Mouse (Mus musculus): ENCODE results near the gene Vps13a. TPM values are rescaled to one million over a fixed set of nuclear protein-coding genes. Genes with fewer than 3 reads are reported as not detected.

Gene Vps13a
- polyA plus RNA-seq, 2 experiments: 7.8 to 9.6 TPM

DNA sequence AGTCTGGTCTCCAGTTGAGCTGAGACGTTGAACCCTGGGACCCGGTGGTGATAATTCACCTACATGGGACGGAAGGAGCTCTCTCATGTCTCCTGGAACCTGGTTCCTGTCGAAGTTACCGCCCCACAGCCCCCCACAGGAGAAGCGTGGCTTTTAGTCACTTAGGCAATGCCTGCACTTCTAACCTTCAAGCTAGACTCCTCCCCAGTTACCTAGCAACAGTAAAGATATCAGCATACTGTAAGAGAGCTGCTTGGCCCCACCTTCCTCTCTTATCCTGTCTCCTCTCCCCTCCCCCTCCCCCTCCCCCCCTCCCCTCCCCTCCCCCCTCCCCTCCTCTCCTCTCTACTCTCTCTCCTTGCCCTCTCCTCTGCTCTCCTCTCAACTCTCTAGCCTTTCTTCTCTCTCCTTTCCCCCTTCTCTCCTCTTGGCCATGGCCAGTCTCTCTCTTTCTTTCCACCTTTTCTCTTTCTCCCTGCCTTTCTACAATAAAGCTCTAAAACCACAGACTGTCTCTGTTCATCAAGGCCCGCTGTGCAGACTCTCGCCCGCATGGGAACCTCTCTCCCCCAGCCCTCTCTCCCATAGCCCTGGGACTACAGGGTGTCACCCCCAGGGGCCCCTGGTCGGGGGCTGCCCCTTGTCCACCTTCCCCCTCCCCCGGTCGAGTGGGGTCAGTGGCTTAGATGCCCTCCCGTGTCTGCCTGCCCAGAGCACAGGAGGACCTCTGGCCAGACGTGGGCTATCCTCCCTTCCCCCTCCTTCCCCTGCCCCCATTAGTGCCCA is 154.9 kb downstream of the Vps13a start:
- no peak for DNase-seq (ENCODE audit: low spot score)
- H3K27me3 ChIP-seq (ENCODE audit: control insufficient read depth, insufficient read depth, low read length): no peaks in the 10 kb centered on the region
- no peak overlapping the region for H3K4me3 ChIP-seq (replicated peaks; ENCODE audit: low read length)
- no peak for ATAC-seq (ENCODE audit: low FRiP score, low read depth)
- 25% methylated on average over 14 of the region's 14 CpGs for WGBS
- no peak overlapping the region for H3K9ac ChIP-seq (ENCODE audit: low read depth, low read length, severe bottlenecking)
- H3K9me3 ChIP-seq (ENCODE audit: control insufficient read depth, low read length): no peaks in the 10 kb centered on the region
- H3K36me3 ChIP-seq (ENCODE audit: control insufficient read depth, insufficient read depth, low read length): no peaks in the 10 kb centered on the region
- H3K4me1 ChIP-seq (ENCODE audit: control insufficient read depth, insufficient read depth, low read length): no peaks in the 10 kb centered on the region
- H3K27ac ChIP-seq (replicated peaks; ENCODE audit: low read depth, low read length): no peak overlapping the region
- no peak for TF ChIP-seq POLR2A (IDR thresholded peaks at IDR 0.05; ENCODE audit: borderline replicate concordance, extremely low read depth, insufficient read depth, insufficient read length)
- H3K4me2 ChIP-seq (replicated peaks; ENCODE audit: low read depth, low read length, severe bottlenecking): no peak overlapping the region

DNA sequence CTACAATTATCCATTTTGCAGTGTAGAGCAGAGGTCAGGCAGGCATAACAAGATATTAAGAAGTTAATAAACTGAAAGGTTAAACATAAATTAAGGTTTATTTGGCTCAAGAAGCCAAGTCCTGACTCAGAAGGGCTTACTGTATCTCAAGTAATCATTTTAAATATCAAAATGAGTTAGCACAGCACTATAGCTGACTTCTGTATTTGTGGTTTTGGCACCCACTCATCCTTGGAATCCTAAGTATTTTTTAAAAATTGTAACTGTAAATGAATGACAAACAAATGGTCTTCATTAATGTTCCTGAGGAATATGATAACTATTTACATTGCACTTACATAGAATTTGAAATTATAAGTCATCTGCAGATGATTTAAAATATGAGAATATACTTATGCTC is 155.7 kb downstream of the Vps13a start:
- no peak for TF ChIP-seq POLR2A (IDR thresholded peaks at IDR 0.05; ENCODE audit: borderline replicate concordance, extremely low read depth, insufficient read depth, insufficient read length)
- Histone ChIP-seq H3K4me1 (ENCODE audit: control insufficient read depth, insufficient read depth, low read length) (no peaks in the 10 kb centered on the region), H3K4me3 (replicated peaks; ENCODE audit: low read length) (no peak overlapping the region), H3K27me3 (ENCODE audit: control insufficient read depth, insufficient read depth, low read length) (no peaks in the 10 kb centered on the region), H3K36me3 (ENCODE audit: control insufficient read depth, insufficient read depth, low read length) (no peaks in the 10 kb centered on the region), H3K9me3 (ENCODE audit: control insufficient read depth, low read length) (no peaks in the 10 kb centered on the region), H3K9ac (ENCODE audit: low read depth, low read length, severe bottlenecking) (no peak overlapping the region), H3K27ac (replicated peaks; ENCODE audit: low read depth, low read length) (no peak overlapping the region), H3K4me2 (replicated peaks; ENCODE audit: low read depth, low read length, severe bottlenecking) (no peak overlapping the region)
- no peak for ATAC-seq (ENCODE audit: low FRiP score, low read depth)
- no peak for DNase-seq (ENCODE audit: low spot score)

- no peak for ATAC-seq (ENCODE audit: low FRiP score, low read depth)
- TF ChIP-seq POLR2A (IDR thresholded peaks at IDR 0.05; ENCODE audit: borderline replicate concordance, extremely low read depth, insufficient read depth, insufficient read length): no peak
- Histone ChIP-seq H3K27me3 (ENCODE audit: control insufficient read depth, insufficient read depth, low read length) (no peaks in the 10 kb centered on the region), H3K4me1 (ENCODE audit: control insufficient read depth, insufficient read depth, low read length) (no peaks in the 10 kb centered on the region), H3K9me3 (ENCODE audit: control insufficient read depth, low read length) (no peaks in the 10 kb centered on the region), H3K4me3 (replicated peaks; ENCODE audit: low read length) (no peak overlapping the region), H3K36me3 (ENCODE audit: control insufficient read depth, insufficient read depth, low read length) (no peaks in the 10 kb centered on the region), H3K27ac (replicated peaks; ENCODE audit: low read depth, low read length) (no peak overlapping the region), H3K4me2 (replicated peaks; ENCODE audit: low read depth, low read length, severe bottlenecking) (no peak overlapping the region), H3K9ac (ENCODE audit: low read depth, low read length, severe bottlenecking) (no peak overlapping the region)
- no peak for DNase-seq (ENCODE audit: low spot score)
- 84% methylated on average over 4 of the region's 4 CpGs for WGBS
These were observed 157.6 kb downstream of the Vps13a start for GRCm38 (mm10) chr19:16623154-16623553.

GRCm38 (mm10) chr19:16607634-16608033 is 173.1 kb downstream of the Vps13a start:
- Histone ChIP-seq H3K9me3 (ENCODE audit: control insufficient read depth, low read length) (no peaks in the 10 kb centered on the region), H3K4me3 (replicated peaks; ENCODE audit: low read length) (no peak overlapping the region), H3K36me3 (ENCODE audit: control insufficient read depth, insufficient read depth, low read length) (no peaks in the 10 kb centered on the region), H3K9ac (ENCODE audit: low read depth, low read length, severe bottlenecking) (no peak overlapping the region), H3K4me2 (replicated peaks; ENCODE audit: low read depth, low read length, severe bottlenecking) (no peak overlapping the region), H3K27ac (replicated peaks; ENCODE audit: low read depth, low read length) (no peak overlapping the region), H3K4me1 (ENCODE audit: control insufficient read depth, insufficient read depth, low read length) (no peaks in the 10 kb centered on the region), H3K27me3 (ENCODE audit: control insufficient read depth, insufficient read depth, low read length) (no peaks in the 10 kb centered on the region)
- ATAC-seq (ENCODE audit: low FRiP score, low read depth) (no peak), DNase-seq (ENCODE audit: low spot score) (no peak)
- WGBS: 83% methylated on average over 6 of the region's 6 CpGs
- no peak for TF ChIP-seq POLR2A (IDR thresholded peaks at IDR 0.05; ENCODE audit: borderline replicate concordance, extremely low read depth, insufficient read depth, insufficient read length)

DNA sequence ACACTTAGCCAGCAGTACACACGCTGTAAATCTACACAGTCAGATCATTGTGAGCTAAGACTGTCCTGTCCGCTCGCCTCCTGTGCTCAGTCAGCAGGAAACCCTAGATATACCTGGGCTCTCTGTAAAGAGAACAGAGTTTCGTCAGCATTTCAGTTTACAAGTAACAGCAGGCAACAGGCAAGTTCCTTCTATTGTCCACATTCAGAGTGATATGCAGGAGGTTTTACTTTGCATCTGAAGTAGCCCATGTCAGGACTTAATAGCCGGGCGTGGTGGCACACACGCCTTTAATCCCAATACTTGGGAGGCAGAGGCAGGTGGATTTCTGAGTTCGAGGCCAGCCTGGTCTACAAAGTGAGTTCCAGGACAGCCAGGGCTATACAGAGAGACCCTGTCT is 178.7 kb downstream of the Vps13a start:
- Histone ChIP-seq H3K36me3 (ENCODE audit: control insufficient read depth, insufficient read depth, low read length) (no peaks in the 10 kb centered on the region), H3K27me3 (ENCODE audit: control insufficient read depth, insufficient read depth, low read length) (no peaks in the 10 kb centered on the region), H3K27ac (replicated peaks; ENCODE audit: low read depth, low read length) (no peak overlapping the region), H3K9ac (ENCODE audit: low read depth, low read length, severe bottlenecking) (no peak overlapping the region), H3K4me2 (replicated peaks; ENCODE audit: low read depth, low read length, severe bottlenecking) (no peak overlapping the region), H3K4me1 (ENCODE audit: control insufficient read depth, insufficient read depth, low read length) (peaks cover 7% of the 10 kb centered on the region; the same call in 1 of the 2 replicates), H3K4me3 (replicated peaks; ENCODE audit: low read length) (no peak overlapping the region), H3K9me3 (ENCODE audit: control insufficient read depth, low read length) (no peaks in the 10 kb centered on the region)
- ATAC-seq (ENCODE audit: low FRiP score, low read depth) (no peak), DNase-seq (ENCODE audit: low spot score) (no peak)
- 81% methylated on average over 8 of the region's 8 CpGs for WGBS
- no peak for TF ChIP-seq POLR2A (IDR thresholded peaks at IDR 0.05; ENCODE audit: borderline replicate concordance, extremely low read depth, insufficient read depth, insufficient read length)

Data from limb, embryonic 14.5 days (tissue).